Comparison of ENCODE assay signal across 20 mouse cellular contexts in the genomic region with DNA sequence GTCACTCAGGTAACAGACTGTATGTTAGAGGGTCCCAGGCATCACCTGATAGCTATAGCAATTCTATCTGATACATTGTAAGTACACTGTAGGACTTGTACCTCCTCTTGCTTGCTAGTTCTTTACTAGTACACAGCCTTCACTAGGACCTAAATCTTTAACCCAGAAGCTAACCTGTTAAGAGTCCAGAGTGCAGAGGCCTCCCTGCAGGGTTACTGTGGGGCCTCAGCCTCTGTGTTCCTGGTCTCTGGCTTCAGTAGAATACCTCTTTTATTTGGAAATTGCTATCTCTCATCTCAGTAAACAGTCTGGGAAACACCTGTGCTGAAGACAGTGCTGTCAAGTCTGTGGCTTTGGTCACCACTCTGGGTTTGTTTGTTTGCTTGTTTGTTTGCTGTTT. TPM values are rescaled to one million over a fixed set of nuclear protein-coding genes. Genes with fewer than 3 reads are reported as not detected.
DNase-seq lines count a peak whose midpoint lies in the region; TF ChIP-seq lines count a peak whose summit lies in the region.
"Had no signal": no experiment of that assay in that cellular context is flagged by ENCODE, and none has a peak within 500 bp of the region (broad histone marks: within the 10 kb centered on the region; RNA-seq: fewer than 3 reads in every experiment).

No protein-coding gene starts in this region.

- peaks cover 12% of the 10 kb centered on the region for H3K79me2 ChIP-seq in myocyte (ENCODE audit: control insufficient read depth, insufficient read depth)

- peak overlapping the region; percentile 44 for H3K4me2 ChIP-seq in myocyte (ENCODE audit: low read depth)
- H3K4me2 ChIP-seq: hindbrain, embryonic 14.5 days had no signal

- no peaks in the 10 kb centered on the region for H3K27me3 ChIP-seq in E14TG2a.4 (ENCODE audit: insufficient read depth, low read length)
- H3K27me3 ChIP-seq in myocyte (ENCODE audit: control insufficient read depth, insufficient read depth, insufficient read length) = peaks cover 3% of the 10 kb centered on the region

- H3K36me3 ChIP-seq in E14TG2a.4 (ENCODE audit: insufficient read depth, low read length) (peaks cover 66% of the 10 kb centered on the region), ES-E14 (ENCODE audit: control insufficient read depth, insufficient read depth, low read length, poor library complexity, severe bottlenecking) (peaks cover 36% of the 10 kb centered on the region), myocyte (ENCODE audit: control insufficient read depth, insufficient read depth) (peaks cover 7% of the 10 kb centered on the region)

- in situ Hi-C loops in ES-E14 (cut with MboI; ENCODE audit: low sequenced_read_pairs in 2 of 2, unreplicated experiment in 2 of 2) = no loop called here

- peaks cover 83% of the 10 kb centered on the region for H3K4me1 ChIP-seq in E14TG2a.4 (replicated peaks; ENCODE audit: low read depth, low read length)
- H3K4me1 ChIP-seq in ES-E14 (ENCODE audit: control insufficient read depth in 2 of 2, insufficient read depth in 2 of 2, low read length in 2 of 2, poor library complexity in 1 of 2) = peaks cover 5 to 10% of the 10 kb centered on the region in 2 experiments

- no peaks in the 10 kb centered on the region for H3K9me3 ChIP-seq in E14TG2a.4 (ENCODE audit: low read length)
- no peaks in the 10 kb centered on the region for H3K9me3 ChIP-seq in ES-E14 (ENCODE audit: control insufficient read depth, insufficient read depth, low read depth, low read length)

- TF ChIP-seq CTCF in layer of hippocampus, adult 2 months (conservative IDR thresholded peaks at IDR 0.05) = no peak
- TF ChIP-seq CTCF in E14TG2a.4 (conservative IDR thresholded peaks at IDR 0.05; ENCODE audit: low read length) = no peak

- peak overlapping the region; percentile 11; the same call in 1 of the 2 replicates for H3K9ac ChIP-seq in ES-E14 (ENCODE audit: insufficient read depth, low read depth, low read length, poor library complexity, severe bottlenecking)
- H3K9ac ChIP-seq: hindbrain, embryonic 14.5 days had no signal

- H3ac ChIP-seq in myocyte (ENCODE audit: control insufficient read depth, insufficient read length) = no peak overlapping the region

- H3K27ac ChIP-seq in layer of hippocampus, adult 2 months = peak overlapping the region; percentile 92
- no peak overlapping the region; the same call in 1 of the 2 replicates for H3K27ac ChIP-seq in ES-E14 (ENCODE audit: insufficient read depth, low read depth, low read length, poor library complexity, severe bottlenecking)
- H3K27ac ChIP-seq: gastrocnemius, adult 2 months; hindbrain, embryonic 14.5 days had no signal

- H3K4me3 ChIP-seq in layer of hippocampus, adult 2 months = peak overlapping the region; percentile 6; the same call in 1 of the 2 replicates
- H3K4me3 ChIP-seq in E14TG2a.4 (replicated peaks; ENCODE audit: low read length) (peak overlapping the region; percentile 98), ES-E14 (ENCODE audit: insufficient read depth in 1 of 2, low read depth in 1 of 2, low read length in 2 of 2, poor library complexity in 1 of 2, severe bottlenecking in 1 of 2) (peak overlapping the region in 1 of 2 experiments; percentile 3; a peak in 1 of 4 replicates), myocyte (no peak overlapping the region)
- H3K4me3 ChIP-seq: gastrocnemius, adult 2 months had no signal

- DNase-seq in layer of hippocampus, adult 2 months (ENCODE audit: low spot score in 2 of 2) = peak in 1 of 2 experiments; percentile 2
- no peak for DNase-seq in layer of hippocampus, postnatal 10 days (ENCODE audit: low spot score in 2 of 2)
- DNase-seq in ES-E14 (ENCODE audit: low read depth, low spot score) = no peak
- DNase-seq in left cerebral cortex, adult 11 months (ENCODE audit: low spot score) = no peak
- no peak for DNase-seq in testis, postnatal 10 days (ENCODE audit: low spot score)
- DNase-seq: adrenal gland, adult 2 months; adrenal gland, postnatal 25 days; cerebellum, adult 18-20 months; cerebellum, adult 9-11 months; cerebellum, postnatal 36 days; gastrocnemius, adult 2 months; gastrocnemius, postnatal 25 days; heart, adult 11 months; heart, postnatal 10 days had no signal

- TF ChIP-seq POLR2A in myocyte (IDR thresholded peaks at IDR 0.05; ENCODE audit: insufficient read length, low read depth) = no peak

TF ChIP-seq in ES-E14, 5 proteins besides CTCF, POLR2A, EP300 and RAD21:
- no peak for TF ChIP-seq ZC3H11A (IDR thresholded peaks at IDR 0.05; ENCODE audit: borderline replicate concordance, low read depth, low read length)
- TF ChIP-seq ZNF384 (IDR thresholded peaks at IDR 0.05; ENCODE audit: low read depth, low read length) = no peak
- TF ChIP-seq CHD2 (IDR thresholded peaks at IDR 0.05; ENCODE audit: low read depth, low read length) = no peak
- TF ChIP-seq MAFK (IDR thresholded peaks at IDR 0.05; ENCODE audit: insufficient read depth, low read depth, low read length) = no peak
- TF ChIP-seq HCFC1 (IDR thresholded peaks at IDR 0.05; ENCODE audit: borderline replicate concordance, insufficient read depth, low read length) = no peak

TF ChIP-seq in myocyte, 11 proteins besides CTCF, POLR2A, EP300 and RAD21:
- TF ChIP-seq MAX (IDR thresholded peaks at IDR 0.05; ENCODE audit: low read depth) (no peak), MYOD1 (IDR thresholded peaks at IDR 0.05; ENCODE audit: control insufficient read depth in 1 of 3, insufficient read length in 2 of 3, low read depth in 2 of 3) (no peak), USF1 (IDR thresholded peaks at IDR 0.05; ENCODE audit: low read depth) (no peak), TCF12 (IDR thresholded peaks at IDR 0.05; ENCODE audit: insufficient read depth, poor library complexity, severe bottlenecking) (no peak), REST (IDR thresholded peaks at IDR 0.05; ENCODE audit: insufficient read depth, insufficient read length) (no peak), TCF3 (IDR thresholded peaks at IDR 0.05; ENCODE audit: insufficient read length, low read depth) (no peak), CEBPB (IDR thresholded peaks at IDR 0.05; ENCODE audit: insufficient read depth, poor library complexity, severe bottlenecking) (no peak), MYOG (IDR thresholded peaks at IDR 0.05; ENCODE audit: control insufficient read depth in 1 of 3, insufficient read depth in 1 of 3, insufficient read length in 2 of 3, low read depth in 2 of 3) (no peak), POLR2AphosphoS2 (IDR thresholded peaks at IDR 0.05; ENCODE audit: insufficient read length, low read depth) (no peak), E2F4 (IDR thresholded peaks at IDR 0.05; ENCODE audit: insufficient read depth) (no peak)
TF ChIP-seq in myocyte: peak in this region for 0.

RNA-seq across cellular contexts. Expression of gene Lap3, which starts 2.9 kb away (rescaled TPM):
- 10 to 100 TPM; 54.3 to 58.7 TPM for total RNA-seq in layer of hippocampus, adult 2 months (2021)
- 10 to 100 TPM; 48.2 to 51.6 TPM for total RNA-seq in layer of hippocampus, postnatal 10 days (2021)
- 178 and 192 TPM in 2 replicates for total RNA-seq in ES-E14 (2012; rRNA removed)
- polyA plus RNA-seq in myocyte (2012; fragmentation: generic; extraction: Trizol) = 70.5 TPM

RNA-seq across cellular contexts. Expression of gene Med28, which starts 24.0 kb away (rescaled TPM):
- total RNA-seq in layer of hippocampus, adult 2 months (2021) = 100 to 1,000 TPM in 1 of 2 experiments, 10 to 100 TPM in 1; 96.8 to 102 TPM
- 10 to 100 TPM; 80.0 to 83.5 TPM for total RNA-seq in layer of hippocampus, postnatal 10 days (2021)
- total RNA-seq in ES-E14 (2012; rRNA removed) = 110 and 122 TPM in 2 replicates
- polyA plus RNA-seq in myocyte (2012; fragmentation: generic; extraction: Trizol) = 152 TPM

RNA-seq across cellular contexts. Expression of gene Clrn2, which starts 42.5 kb away (rescaled TPM):
- total RNA-seq in layer of hippocampus, adult 2 months (2021) = under 1 TPM; 0.39 to 0.54 TPM
- total RNA-seq in layer of hippocampus, postnatal 10 days (2021) = not detected
- total RNA-seq in ES-E14 (2012; rRNA removed) = not detected in 2 replicates
- polyA plus RNA-seq in myocyte (2012; fragmentation: generic; extraction: Trizol) = not detected
- total RNA-seq: adrenal gland, adult 2 months; adrenal gland, postnatal 25 days; gastrocnemius, adult 2 months; gastrocnemius, postnatal 25 days; heart, postnatal 10 days; hematopoietic stem cell, adult 5-6 weeks had no signal
- polyA plus RNA-seq: adrenal gland, adult 2 months; forebrain, embryonic 14.5 days; heart, embryonic 14.5 days had no signal

RNA-seq across cellular contexts. Expression of gene Qdpr, which starts 46.0 kb away (rescaled TPM):
- 100 to 1,000 TPM; 167 to 169 TPM for total RNA-seq in layer of hippocampus, adult 2 months (2021)
- 10 to 100 TPM; 95.6 to 98.3 TPM for total RNA-seq in layer of hippocampus, postnatal 10 days (2021)
- total RNA-seq in ES-E14 (2012; rRNA removed) = 34.0 and 40.2 TPM in 2 replicates
- polyA plus RNA-seq in myocyte (2012; fragmentation: generic; extraction: Trizol) = 62.4 TPM
